8 mouse cellular contexts compared by ENCODE assay signal in the genomic region with DNA sequence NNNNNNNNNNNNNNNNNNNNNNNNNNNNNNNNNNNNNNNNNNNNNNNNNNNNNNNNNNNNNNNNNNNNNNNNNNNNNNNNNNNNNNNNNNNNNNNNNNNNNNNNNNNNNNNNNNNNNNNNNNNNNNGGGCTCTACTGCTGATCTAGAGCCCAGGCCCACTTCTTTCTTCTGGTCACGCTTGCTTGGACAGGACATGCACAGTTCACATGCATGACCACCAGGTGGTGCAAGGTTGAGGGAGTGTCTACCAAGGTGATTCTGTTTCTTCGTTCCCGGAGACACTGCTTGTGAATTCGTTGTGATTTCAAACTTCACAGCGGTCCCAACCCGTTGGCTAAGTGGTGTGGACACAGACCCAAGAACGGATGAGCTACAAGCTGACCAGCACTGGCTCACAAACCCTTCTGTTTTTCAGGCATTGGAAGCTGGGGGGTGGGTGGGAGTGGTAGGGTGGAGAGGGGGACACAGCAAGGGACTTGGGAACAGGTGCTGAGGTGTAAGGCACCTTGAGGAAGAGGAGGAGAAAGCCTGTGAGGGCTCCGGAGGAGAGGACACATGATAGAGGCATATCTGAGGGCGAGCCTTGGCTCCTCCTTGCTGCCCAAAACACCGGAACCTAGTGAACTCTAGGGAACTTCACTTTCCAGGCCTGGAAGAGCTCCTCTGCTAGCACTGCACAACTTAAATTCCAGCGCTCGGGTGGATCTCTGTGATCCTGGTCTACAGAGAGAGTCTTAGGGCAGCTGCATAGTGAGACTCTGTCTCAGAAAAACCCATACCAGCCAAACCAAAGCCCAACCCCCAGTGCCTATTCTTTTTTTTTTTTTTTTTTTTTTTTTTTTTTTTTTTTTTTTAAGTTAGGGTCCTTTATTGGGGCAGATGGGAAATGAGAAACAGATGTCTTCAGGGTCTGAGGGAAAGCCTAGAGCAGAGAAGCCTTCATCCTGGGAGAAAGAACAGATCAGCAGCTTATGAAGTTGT. TPM values are rescaled to one million over a fixed set of nuclear protein-coding genes. Genes with fewer than 3 reads are reported as not detected.
DNase-seq lines count a peak whose midpoint lies in the region; ATAC-seq and TF ChIP-seq lines count a peak whose summit lies in the region.

No protein-coding gene starts in this region.

- peak overlapping the region; percentile 8 to 49; a peak in 2 of 4 replicates for H3K4me3 ChIP-seq in ES-E14 (ENCODE audit: insufficient read depth in 1 of 2, low read depth in 1 of 2, low read length in 2 of 2, poor library complexity in 1 of 2, severe bottlenecking in 1 of 2)
- no peak overlapping the region for H3K4me3 ChIP-seq in forebrain, embryonic 14.5 days (ENCODE audit: low read depth, low read length)

- peak overlapping the region; percentile 28; the same call in 1 of the 2 replicates for H3K4me2 ChIP-seq in forebrain, embryonic 14.5 days (ENCODE audit: low read length)

- peak overlapping the region; percentile 45 for H3K27ac ChIP-seq in ES-E14 (ENCODE audit: insufficient read depth, low read depth, low read length, poor library complexity, severe bottlenecking)
- no peak overlapping the region for H3K27ac ChIP-seq in forebrain, embryonic 14.5 days (ENCODE audit: low read depth, low read length)

- DNase-seq in ES-E14 (ENCODE audit: low read depth, low spot score): no peak
- peak; percentile 69 for DNase-seq in c-Kit-positive CD71-positive TER-119-positive erythroid progenitor cells, embryonic 14.5 days (ENCODE audit: low spot score)
- DNase-seq in forebrain, embryonic 14.5 days (ENCODE audit: low spot score): peak; percentile 77
- DNase-seq in heart, postnatal 25 days (ENCODE audit: low spot score): peak; percentile 44
- peak; percentile 17 to 55 for DNase-seq in layer of hippocampus, adult 18-20 months (ENCODE audit: low spot score in 2 of 2)
- DNase-seq in lung, postnatal 10 days: peak; percentile 92
- DNase-seq in ovary, postnatal 36 days (ENCODE audit: low spot score): peak; percentile 74
- peak; percentile 73 to 74 for DNase-seq in thymus, postnatal 36 days

- no peaks in the 10 kb centered on the region for H3K36me3 ChIP-seq in ES-E14 (ENCODE audit: control insufficient read depth, insufficient read depth, low read length, poor library complexity, severe bottlenecking)
- H3K36me3 ChIP-seq in forebrain, embryonic 14.5 days (ENCODE audit: control insufficient read depth, insufficient read depth, low read length): no peaks in the 10 kb centered on the region

- WGBS in forebrain, embryonic 14.5 days: 23% methylated on average over 12 of the region's 12 CpGs

- peaks cover 6 to 24% of the 10 kb centered on the region in 2 experiments; a peak in 3 of 4 replicates for H3K4me1 ChIP-seq in ES-E14 (ENCODE audit: control insufficient read depth in 2 of 2, insufficient read depth in 2 of 2, low read length in 2 of 2, poor library complexity in 1 of 2)
- H3K4me1 ChIP-seq in forebrain, embryonic 14.5 days (ENCODE audit: control insufficient read depth, insufficient read depth, low read length): no peaks in the 10 kb centered on the region; the same call in 1 of the 2 replicates

- H3K27me3 ChIP-seq in forebrain, embryonic 14.5 days (replicated peaks; ENCODE audit: control insufficient read depth, insufficient read depth, low read length): no peaks in the 10 kb centered on the region

- in situ Hi-C loops in ES-E14 (cut with MboI; ENCODE audit: low sequenced_read_pairs in 2 of 2, unreplicated experiment in 2 of 2): loop anchor here in 1 of 2 experiments (5.0 kb wide), 1 partner anchor 123 kb away; no protein-coding TSS in a partner anchor

- H3K9me3 ChIP-seq in ES-E14 (ENCODE audit: control insufficient read depth, insufficient read depth, low read depth, low read length): no peaks in the 10 kb centered on the region
- H3K9me3 ChIP-seq in forebrain, embryonic 14.5 days (replicated peaks; ENCODE audit: control insufficient read depth, low read length): no peaks in the 10 kb centered on the region

- intact Hi-C loops in heart, postnatal 25 days (cut with DNase I): loop anchor here (1.0 to 2.0 kb wide), 2 partner anchors 132 to 174 kb away; partner anchors contain the start of genes Bag1 and Chmp5

- H3K9ac ChIP-seq in ES-E14 (ENCODE audit: insufficient read depth, low read depth, low read length, poor library complexity, severe bottlenecking): peak overlapping the region; percentile 47; the same call in 1 of the 2 replicates
- no peak overlapping the region for H3K9ac ChIP-seq in forebrain, embryonic 14.5 days (ENCODE audit: low read length)

- peak; percentile 56; the same call in 1 of the 2 replicates for ATAC-seq in forebrain, embryonic 14.5 days

TF ChIP-seq in ES-E14, 5 proteins besides CTCF, POLR2A, EP300 and RAD21:
- TF ChIP-seq ZNF384 (IDR thresholded peaks at IDR 0.05; ENCODE audit: low read depth, low read length) (peak; percentile 84), ZC3H11A (IDR thresholded peaks at IDR 0.05; ENCODE audit: borderline replicate concordance, low read depth, low read length) (peak; percentile 63; the same call in 1 of the 2 replicates), HCFC1 (IDR thresholded peaks at IDR 0.05; ENCODE audit: borderline replicate concordance, insufficient read depth, low read length) (no peak)

RNA-seq across cellular contexts. Expression of gene Smu1, which starts 16.8 kb away (rescaled TPM):
- total RNA-seq in ES-E14 (2012; rRNA removed): 106 and 125 TPM in 2 replicates
- polyA plus RNA-seq in forebrain, embryonic 14.5 days (2014; fragmentation: Nextera tagmentation; extraction: Ambion mirVana): 169 and 177 TPM in 2 replicates
- 10 to 100 TPM; 31.5 to 31.8 TPM for total RNA-seq in heart, postnatal 25 days (2021)
- 10 to 100 TPM; 48.9 to 55.4 TPM for total RNA-seq in layer of hippocampus, adult 18-20 months (2021)

RNA-seq across cellular contexts. Expression of gene Dnaja1, which starts 52.6 kb away (rescaled TPM):
- 92.8 and 139 TPM in 2 replicates for total RNA-seq in ES-E14 (2012; rRNA removed)
- 657 and 755 TPM in 2 replicates for polyA plus RNA-seq in forebrain, embryonic 14.5 days (2014; fragmentation: Nextera tagmentation; extraction: Ambion mirVana)
- total RNA-seq in heart, postnatal 25 days (2021): 100 to 1,000 TPM in 1 of 2 experiments, 10 to 100 TPM in 1; 62.4 to 109 TPM
- total RNA-seq in layer of hippocampus, adult 18-20 months (2021): 100 to 1,000 TPM; 333 to 347 TPM
